Mouse (Mus musculus): ENCODE measurements at regions not wholly inside any gene's neighbourhood (a gene's known extent, or its start where the extent isn't known, plus 50 kb on each side); places are given as distances from the start of the nearest gene placed in this dataset.

GRCm38 (mm10) chr12:28181265-28181664, 370.9 kb downstream of the Dcdc2c start:
- no peak for DNase-seq (ENCODE audit: low spot score)

DNA sequence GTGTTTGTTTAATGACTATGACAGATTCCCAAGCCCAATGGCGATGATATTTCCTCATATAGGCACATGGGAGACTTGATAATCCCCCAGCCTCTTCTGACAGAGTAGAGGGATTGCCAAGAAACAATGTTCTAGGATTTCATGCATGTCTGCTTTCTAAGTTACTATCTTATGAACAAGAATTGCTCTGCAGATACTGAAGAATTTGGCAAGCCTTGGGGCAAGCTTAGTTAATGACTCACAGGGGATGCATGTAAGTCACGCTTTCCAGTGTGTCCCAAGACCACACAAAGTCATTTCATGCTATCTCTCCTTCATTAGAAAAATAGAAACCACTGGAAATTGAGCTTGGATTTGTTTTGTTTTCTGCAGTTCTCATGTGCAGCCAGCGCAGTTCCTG, 376.2 kb downstream of the Dcdc2c start:
- DNase-seq (ENCODE audit: low spot score), result no peak

GRCm38 (mm10) chr12:28174078-28174477, 378.1 kb downstream of the Dcdc2c start:
- no peak for DNase-seq (ENCODE audit: low spot score)

- DNase-seq (ENCODE audit: low spot score), result no peak
Measured at GRCm38 (mm10) chr12:28158786-28159185, 393.4 kb downstream of the Dcdc2c start.

DNA sequence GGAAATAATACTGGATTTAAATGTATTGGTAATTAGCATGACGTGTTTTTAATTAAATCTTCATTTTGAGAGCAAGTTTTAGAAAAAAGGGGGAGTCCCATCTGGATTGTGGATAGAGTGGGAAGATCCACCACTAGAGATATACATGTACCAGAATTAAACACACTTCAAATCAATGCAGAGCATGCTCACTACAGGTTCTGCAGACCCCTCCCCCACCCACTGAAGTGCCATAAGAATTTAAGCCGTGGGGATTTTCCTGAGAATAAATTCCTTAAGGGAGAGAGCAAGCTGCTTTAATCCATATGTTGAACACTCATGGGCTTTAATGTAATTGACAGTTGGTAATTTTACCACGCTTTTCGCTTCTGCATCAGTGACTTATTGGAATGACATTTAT, 401.4 kb downstream of the Dcdc2c start:
- no peak for DNase-seq (ENCODE audit: low spot score)

DNA sequence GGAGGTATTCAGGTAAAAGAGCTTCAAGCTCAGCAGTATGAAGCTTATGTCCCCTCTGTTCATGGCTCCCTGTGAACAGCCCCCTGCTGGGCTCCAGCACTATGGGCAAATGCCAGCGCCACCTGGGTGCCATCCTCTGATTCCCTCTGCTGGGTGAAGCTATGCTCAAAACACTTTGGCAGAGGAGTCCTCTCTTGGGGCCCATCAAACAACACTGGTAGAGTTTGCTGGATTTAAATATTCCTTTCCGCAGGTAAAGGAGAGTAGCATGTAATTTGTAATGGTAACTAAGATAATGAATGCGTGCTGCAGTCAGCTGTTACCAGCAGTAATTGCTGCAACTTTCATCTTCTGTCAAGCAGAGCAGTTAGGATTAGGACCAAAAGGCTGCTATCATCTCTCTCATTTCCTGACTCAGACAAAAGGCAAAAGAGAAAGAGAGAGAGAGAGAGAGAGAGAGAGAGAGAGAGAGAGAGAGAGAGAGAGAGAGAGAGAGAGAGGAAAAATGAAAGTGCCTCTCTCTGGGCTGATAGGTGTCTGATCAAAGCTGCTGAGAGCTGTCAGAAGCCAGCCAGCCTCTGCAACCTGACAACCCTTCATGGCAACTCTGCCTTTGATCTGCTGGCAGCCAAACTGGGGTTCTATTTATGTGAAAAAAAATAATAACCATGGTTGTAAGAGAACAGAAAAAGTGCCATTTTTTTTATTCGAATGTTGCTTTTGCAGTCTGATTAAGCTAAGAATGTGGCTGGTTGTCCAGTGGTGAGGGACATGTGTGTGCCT, 416.2 kb downstream of the Dcdc2c start:
- DNase-seq (ENCODE audit: low spot score), result no peak

GRCm38 (mm10) chr12:28122766-28123165, 429.4 kb downstream of the Dcdc2c start:
- DNase-seq (ENCODE audit: low spot score), result no peak

DNA sequence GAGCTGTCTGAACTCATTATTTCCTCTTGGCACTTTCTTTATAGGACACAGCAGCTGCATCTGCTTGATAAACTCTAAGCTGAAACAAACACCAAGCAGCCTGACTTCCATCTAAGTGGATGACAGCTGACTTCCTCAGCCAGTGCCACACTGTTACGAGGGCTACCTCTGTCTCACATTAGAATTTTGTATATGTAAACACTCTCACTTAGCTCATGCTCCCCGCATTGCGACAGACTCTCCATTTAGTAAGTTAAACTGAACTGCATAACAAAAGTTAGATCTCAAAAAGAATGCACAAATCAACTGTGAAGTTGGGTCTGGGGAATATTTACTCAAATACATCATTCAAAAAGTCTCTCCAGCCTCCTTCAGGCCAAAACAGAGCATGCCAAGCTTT, 432.1 kb downstream of the Dcdc2c start:
- DNase-seq (ENCODE audit: low spot score), result no peak

- DNase-seq (ENCODE audit: low spot score), result no peak
Measured at GRCm38 (mm10) chr12:28090673-28091072, 461.5 kb downstream of the Dcdc2c start.

DNA sequence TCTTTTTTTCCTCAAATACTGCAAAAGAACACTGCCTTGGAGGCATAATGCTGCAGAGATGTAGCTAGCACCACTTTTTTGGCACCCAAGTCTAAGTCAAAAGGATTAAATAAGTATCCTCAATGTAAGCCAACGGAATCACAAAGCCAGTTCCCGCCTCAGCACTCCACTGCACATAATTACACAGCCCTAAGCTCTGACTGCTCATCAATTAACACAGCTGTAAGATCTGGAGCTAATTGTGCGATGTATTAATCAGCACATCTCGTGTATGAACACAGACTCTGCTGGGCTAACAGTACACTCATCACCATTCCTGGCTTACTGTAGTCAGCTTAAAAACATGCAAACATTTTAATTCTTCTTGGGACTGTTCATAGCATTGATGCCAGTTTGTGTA, 466.7 kb downstream of the Dcdc2c start:
- DNase-seq (ENCODE audit: low spot score), result no peak

DNA sequence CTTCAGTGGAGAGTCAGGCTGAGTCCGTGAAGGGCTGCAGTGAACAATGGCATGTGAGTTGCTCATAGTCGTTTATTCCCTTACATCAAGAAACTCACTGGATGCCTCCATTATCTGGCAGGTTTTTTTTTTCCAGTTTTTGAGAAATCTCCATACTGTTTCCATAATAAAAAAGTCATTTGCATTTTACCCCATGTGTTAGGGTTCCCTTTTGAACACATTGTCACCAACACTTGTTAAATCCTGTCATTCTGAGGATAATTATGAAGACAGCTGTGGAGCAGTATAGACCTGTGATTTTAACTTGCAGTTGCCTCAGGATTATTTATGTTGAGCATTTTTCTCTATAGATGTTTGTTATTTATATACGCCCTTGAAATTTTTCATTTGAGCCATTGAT, 475.6 kb downstream of the Dcdc2c start:
- no peak for DNase-seq (ENCODE audit: low spot score)

- no peak for DNase-seq (ENCODE audit: low spot score)
Measured at GRCm38 (mm10) chr12:28068584-28068983, 483.6 kb downstream of the Dcdc2c start.

- no peak for DNase-seq (ENCODE audit: low spot score)
Measured at GRCm38 (mm10) chr12:28060281-28060680, 491.9 kb downstream of the Dcdc2c start.

- peak; percentile 34 for DNase-seq (ENCODE audit: low spot score)
Measured at GRCm38 (mm10) chr12:28055518-28056280, 496.5 kb downstream of the Dcdc2c start.

- DNase-seq (ENCODE audit: low spot score), result no peak
Measured at GRCm38 (mm10) chr12:28054444-28054843, 497.8 kb downstream of the Dcdc2c start.

GRCm38 (mm10) chr12:28047989-28048388, 504.2 kb downstream of the Dcdc2c start:
- no peak for DNase-seq (ENCODE audit: low spot score)

DNA sequence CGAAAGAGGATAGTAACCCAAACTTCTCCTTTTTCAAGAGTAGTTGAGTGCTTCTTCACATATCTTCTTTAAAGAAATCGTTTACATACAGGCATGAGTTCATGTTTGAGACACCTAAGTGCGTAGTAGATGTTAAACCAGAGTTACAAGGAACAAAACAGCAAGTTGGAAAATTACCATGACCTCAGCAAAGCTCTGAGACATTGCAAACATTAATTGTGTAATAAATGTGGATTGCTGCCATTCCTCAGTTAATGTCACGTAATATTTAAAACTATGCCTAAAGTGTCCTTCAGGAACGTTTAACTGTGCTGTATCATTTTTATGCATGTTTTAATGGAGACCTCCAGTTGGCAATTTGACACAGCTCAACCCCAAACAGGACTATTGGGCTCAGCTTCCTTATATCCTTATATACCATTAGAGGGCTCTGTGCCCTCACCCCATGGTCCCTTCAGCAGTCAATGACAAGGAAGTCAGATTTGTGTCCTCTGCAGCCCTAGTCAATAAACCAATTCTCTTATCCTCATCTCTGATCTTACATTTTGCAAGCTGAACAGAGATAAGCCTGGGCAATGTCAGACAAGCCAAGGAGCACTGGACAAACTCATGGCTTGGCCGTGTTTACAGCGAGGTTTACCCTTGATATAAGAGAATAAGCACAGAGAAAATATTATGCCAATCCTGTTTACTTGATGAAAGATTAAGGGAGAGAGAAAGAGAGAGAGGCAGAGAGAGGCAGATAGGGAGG, 513.9 kb downstream of the Dcdc2c start:
- no peak for DNase-seq (ENCODE audit: low spot score)

DNA sequence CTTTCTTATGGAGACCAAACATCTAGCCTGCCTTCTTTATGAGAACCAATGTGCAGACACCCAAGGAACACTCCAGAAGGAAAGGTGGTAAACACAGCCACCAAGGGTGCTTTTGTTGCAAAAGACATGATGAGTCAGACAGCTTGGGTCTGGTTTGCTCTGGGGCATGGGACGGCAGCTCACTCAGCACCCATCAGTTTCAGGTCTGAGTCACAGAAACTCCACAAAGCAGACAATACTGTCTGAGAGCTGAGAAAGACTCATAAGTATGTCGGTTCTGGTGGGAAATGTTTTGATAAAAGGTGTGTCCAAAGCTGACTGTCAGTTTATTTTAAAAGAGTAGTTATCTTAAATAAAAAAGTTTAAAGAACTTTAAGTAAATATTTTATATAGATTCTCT, 553.0 kb downstream of the Dcdc2c start:
- no peak for DNase-seq (ENCODE audit: low spot score)

DNA sequence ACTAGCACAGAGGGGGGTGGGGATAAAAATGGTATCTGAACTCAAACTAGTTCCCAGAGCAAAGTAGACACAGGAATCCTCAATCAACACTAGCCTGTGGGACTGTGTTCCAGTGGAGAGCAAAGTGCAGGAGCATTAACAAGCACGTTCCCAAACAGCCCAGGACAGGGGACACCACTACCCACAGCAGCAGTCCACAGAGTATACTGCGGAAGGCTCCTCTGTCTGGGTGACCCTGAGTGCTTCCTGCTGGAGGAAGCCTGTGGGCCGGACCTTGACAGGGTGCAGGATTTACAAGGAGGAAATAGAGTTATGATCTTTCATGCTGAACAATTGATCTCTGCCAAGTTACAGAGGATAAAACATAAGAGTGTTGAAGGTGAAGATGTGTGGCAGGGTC, 560.0 kb downstream of the Dcdc2c start:
- DNase-seq (ENCODE audit: low spot score), result no peak

DNA sequence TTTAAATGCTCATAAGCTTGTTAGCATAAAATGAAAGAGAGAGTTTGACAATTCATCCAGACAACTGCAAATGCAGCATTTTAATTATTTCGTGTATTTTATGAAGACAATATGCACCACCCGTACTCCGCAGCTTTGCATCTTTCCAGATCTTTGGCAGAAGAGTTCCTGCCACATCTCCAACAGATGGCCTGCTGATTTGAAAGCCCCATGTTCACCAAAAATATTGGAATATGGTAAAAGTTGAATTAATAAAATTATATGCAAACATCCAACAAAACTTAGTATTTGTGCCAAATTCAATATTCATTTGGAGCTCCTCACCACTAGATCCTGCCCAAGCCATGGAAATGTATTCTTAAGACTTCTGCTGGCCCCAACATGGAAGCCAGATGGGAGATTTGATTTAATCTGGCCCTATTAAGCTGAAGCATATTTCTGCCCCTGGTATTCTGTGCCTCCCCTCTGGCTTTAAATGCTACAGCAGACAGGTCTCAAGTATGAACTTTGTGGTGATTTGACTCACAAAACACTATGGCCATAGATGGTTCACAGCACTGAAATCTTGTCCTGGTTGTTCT, 567.8 kb downstream of the Dcdc2c start:
- no peak for DNase-seq (ENCODE audit: low spot score)

- DNase-seq (ENCODE audit: low spot score), result no peak
Measured at GRCm38 (mm10) chr12:27978257-27978931, 573.8 kb downstream of the Dcdc2c start.

Data from MN1 (cell line).